Mouse (Mus musculus) limb, embryonic 11.5 days (tissue): ENCODE data around the gene Slc39a13. TPM values are rescaled to one million over a fixed set of nuclear protein-coding genes. Genes with fewer than 3 reads are reported as not detected.

Experiments
- ATAC-seq: fragments of 200-750 bp; cut with Nextera tagmentation; 2 replicates; pipeline ENCODE4 v1.8.0; 2017; ENCODE audit warnings: low read depth; ENCODE audit not compliant: insufficient number of reproducible peaks, low FRiP score, low TSS enrichment
- DNase-seq: peaks from one replicate; pipeline ENCODE4 v3.0.0-alpha.2; 2015; ENCODE audit warnings: low spot score
- H3K27ac ChIP-seq: fragments of 300-500 bp; sonication (generic); replicated peaks from 2 replicates; pipeline ENCODE4 v1.5.1; 2014; ENCODE audit warnings: low read depth, mild to moderate bottlenecking, low read length
- H3K27me3 ChIP-seq: fragments of 300-500 bp; sonication (generic); 2 replicates; pipeline ENCODE4 v1.6.1; 2014; ENCODE audit warnings: mild to moderate bottlenecking, low read length, mixed read lengths; ENCODE audit not compliant: control insufficient read depth, insufficient read depth
- H3K36me3 ChIP-seq: fragments of 300-500 bp; sonication (generic); 2 replicates; pipeline ENCODE4 v1.6.1; 2014; ENCODE audit warnings: mild to moderate bottlenecking, low read length, moderate library complexity, mixed read lengths; ENCODE audit not compliant: control insufficient read depth, insufficient read depth
- H3K4me1 ChIP-seq: fragments of 300-500 bp; sonication (generic); 2 replicates; pipeline ENCODE4 v1.6.1; 2014; ENCODE audit warnings: low read length, mixed read lengths; ENCODE audit not compliant: control insufficient read depth, insufficient read depth
- H3K4me2 ChIP-seq: fragments of 300-500 bp; sonication (generic); 2 replicates; pipeline ENCODE4 v1.6.1; 2014; ENCODE audit warnings: low read depth, mild to moderate bottlenecking, moderate library complexity; ENCODE audit not compliant: severe bottlenecking
- H3K4me3 ChIP-seq: fragments of 300-500 bp; sonication (generic); 2 replicates; pipeline ENCODE4 v1.5.1; 2014; ENCODE audit warnings: low read depth, low read length
- H3K9ac ChIP-seq: fragments of 300-500 bp; sonication (generic); 2 replicates; pipeline ENCODE4 v1.6.1; 2014; ENCODE audit warnings: mild to moderate bottlenecking, low read length
- H3K9me3 ChIP-seq: fragments of 300-500 bp; sonication (generic); 2 replicates; pipeline ENCODE4 v1.6.1; 2016; ENCODE audit warnings: low read length; ENCODE audit not compliant: control insufficient read depth
- WGBS: fragments of 180-500 bp; shearing (Covaris S2); extraction: QIAGEN DNeasy Blood & Tissue Kit; methylation state at CpG from one replicate; pipeline ENCODE4 v1.1.7; 2014; 5-methylcytosine and 5-hydroxymethylcytosine counted together
- polyA plus RNA-seq: library from polyadenylated mRNA; unstranded; fragments of >200 nt; fragmentation: Nextera tagmentation; extraction: Ambion mirVana; gene quantifications from 2 replicates; pipeline ENCODE4 v1.2.1, GENCODE M21; 2014

Gene Slc39a13
- polyA plus RNA-seq, 1 experiment from 2014 or later, result 27.1 TPM

- H3K9ac ChIP-seq, result 0 out of 2 replicates have a peak overlapping the region, but pooled peaks have one; percentile 17
- no peak overlapping the region for H3K27ac ChIP-seq
- H3K4me1 ChIP-seq, result no peaks in the 10 kb centered on the region
- DNase-seq, result peak; percentile 94
- no peak overlapping the region for H3K4me2 ChIP-seq
- no peaks in the 10 kb centered on the region for H3K27me3 ChIP-seq
- 14% methylated on average over 7 of the region's 7 CpGs for WGBS
- H3K36me3 ChIP-seq, result no peaks in the 10 kb centered on the region
- no peaks in the 10 kb centered on the region for H3K9me3 ChIP-seq
- no peak overlapping the region for H3K4me3 ChIP-seq
- ATAC-seq, result peak; percentile 79; the same call in 1 of the 2 replicates
These were observed 31.0 kb upstream of the Slc39a13 start for GRCm38 (mm10) chr2:91101124-91101740.

GRCm38 (mm10) chr2:91098156-91098555, 27.9 kb upstream of the Slc39a13 start:
- ATAC-seq, result no peak

GRCm38 (mm10) chr2:91097015-91097414, 26.8 kb upstream of the Slc39a13 start:
- no peaks in the 10 kb centered on the region for H3K27me3 ChIP-seq
- H3K9me3 ChIP-seq, result no peaks in the 10 kb centered on the region
- no peaks in the 10 kb centered on the region for H3K36me3 ChIP-seq
- DNase-seq (no peak), ATAC-seq (no peak)
- H3K4me3 ChIP-seq, result no peak overlapping the region
- H3K9ac ChIP-seq, result no peak overlapping the region; the same call in 1 of the 2 replicates
- no peak overlapping the region for H3K27ac ChIP-seq
- 88% methylated on average over 10 of the region's 10 CpGs for WGBS
- H3K4me1 ChIP-seq, result no peaks in the 10 kb centered on the region
- H3K4me2 ChIP-seq, result no peak overlapping the region

More at GRCm38 (mm10) chr2:91098156-91098555, 27.9 kb upstream of the Slc39a13 start:
- Histone ChIP-seq H3K4me3 (no peak overlapping the region), H3K4me1 (no peaks in the 10 kb centered on the region), H3K36me3 (no peaks in the 10 kb centered on the region), H3K9ac (no peak overlapping the region), H3K27ac (no peak overlapping the region), H3K4me2 (no peak overlapping the region), H3K9me3 (no peaks in the 10 kb centered on the region), H3K27me3 (no peaks in the 10 kb centered on the region)
- WGBS, result 90% methylated on average over 2 of the region's 2 CpGs
- DNase-seq, result no peak

GRCm38 (mm10) chr2:91096524-91096923, 26.3 kb upstream of the Slc39a13 start:
- Histone ChIP-seq H3K4me3 (no peak overlapping the region), H3K27ac (no peak overlapping the region), H3K4me1 (no peaks in the 10 kb centered on the region), H3K9me3 (no peaks in the 10 kb centered on the region), H3K4me2 (no peak overlapping the region), H3K36me3 (no peaks in the 10 kb centered on the region), H3K9ac (no peak overlapping the region; the same call in 1 of the 2 replicates), H3K27me3 (no peaks in the 10 kb centered on the region)
- WGBS, result 67% methylated on average over 14 of the region's 14 CpGs
- ATAC-seq (no peak), DNase-seq (no peak)

- H3K4me3 ChIP-seq, result no peak overlapping the region
- H3K4me2 ChIP-seq, result no peak overlapping the region
- H3K36me3 ChIP-seq, result no peaks in the 10 kb centered on the region
- no peak overlapping the region for H3K27ac ChIP-seq
- no peaks in the 10 kb centered on the region for H3K27me3 ChIP-seq
- WGBS, result 73% methylated on average over 6 of the region's 6 CpGs
- H3K9ac ChIP-seq, result no peak overlapping the region
- no peaks in the 10 kb centered on the region for H3K9me3 ChIP-seq
- no peak for DNase-seq
- H3K4me1 ChIP-seq, result no peaks in the 10 kb centered on the region
- ATAC-seq, result no peak
These were observed 20.6 kb upstream of the Slc39a13 start for GRCm38 (mm10) chr2:91090827-91091226.

GRCm38 (mm10) chr2:91090208-91090607, 20.0 kb upstream of the Slc39a13 start:
- H3K9me3 ChIP-seq, result no peaks in the 10 kb centered on the region
- no peak overlapping the region for H3K9ac ChIP-seq
- 79% methylated on average over 6 of the region's 6 CpGs for WGBS
- DNase-seq (no peak), ATAC-seq (no peak)
- H3K4me2 ChIP-seq, result no peak overlapping the region
- H3K36me3 ChIP-seq, result no peaks in the 10 kb centered on the region
- H3K4me3 ChIP-seq, result no peak overlapping the region
- H3K27ac ChIP-seq, result no peak overlapping the region
- H3K4me1 ChIP-seq, result no peaks in the 10 kb centered on the region
- H3K27me3 ChIP-seq, result no peaks in the 10 kb centered on the region

GRCm38 (mm10) chr2:91088987-91089386, 18.8 kb upstream of the Slc39a13 start:
- Histone ChIP-seq H3K27ac (no peak overlapping the region), H3K36me3 (no peaks in the 10 kb centered on the region), H3K9me3 (no peaks in the 10 kb centered on the region), H3K9ac (no peak overlapping the region), H3K4me3 (no peak overlapping the region), H3K4me2 (no peak overlapping the region), H3K27me3 (no peaks in the 10 kb centered on the region), H3K4me1 (no peaks in the 10 kb centered on the region)
- ATAC-seq (no peak), DNase-seq (no peak)
- WGBS, result 76% methylated on average over 9 of the region's 9 CpGs

GRCm38 (mm10) chr2:91087453-91087852, 17.2 kb upstream of the Slc39a13 start:
- Histone ChIP-seq H3K27ac (no peak overlapping the region), H3K9ac (no peak overlapping the region), H3K27me3 (no peaks in the 10 kb centered on the region), H3K4me1 (no peaks in the 10 kb centered on the region), H3K4me2 (no peak overlapping the region), H3K9me3 (no peaks in the 10 kb centered on the region), H3K36me3 (no peaks in the 10 kb centered on the region), H3K4me3 (no peak overlapping the region)
- DNase-seq (no peak), ATAC-seq (no peak)
- 87% methylated on average over 9 of the region's 9 CpGs for WGBS
